ENCODE assay signal across 27 mouse cellular contexts in genomic region chr5:97300114-97300840, GRCm38 (mm10).
DNase-seq lines count a peak whose midpoint lies in the region; ATAC-seq and TF ChIP-seq lines count a peak whose summit lies in the region.
"Had no signal": no experiment of that assay in that cellular context is flagged by ENCODE, and none has a peak within 500 bp of the region (broad histone marks: within the 10 kb centered on the region; RNA-seq: fewer than 3 reads in every experiment).

No protein-coding gene starts in this region.

- H3K27ac ChIP-seq in forebrain, embryonic 16.5 days (ENCODE audit: low read length), result peak overlapping the region; percentile 41; the same call in 1 of the 2 replicates
- H3K27ac ChIP-seq in forebrain, embryonic 13.5 days, result no peak overlapping the region; the same call in 1 of the 2 replicates
- H3K27ac ChIP-seq in liver, embryonic 11.5 days (ENCODE audit: low read depth, low read length), result no peak overlapping the region
- H3K27ac ChIP-seq in liver, embryonic 14.5 days, result no peak overlapping the region
- H3K27ac ChIP-seq: embryonic facial prominence, embryonic 12.5 days; forebrain, embryonic 10.5 days; heart, embryonic 10.5 days; heart, embryonic 15.5 days; hindbrain, embryonic 13.5 days; left cerebral cortex, adult 2 months; limb, embryonic 13.5 days; macrophage; midbrain, embryonic 10.5 days; midbrain, embryonic 15.5 days; stomach, embryonic 15.5 days had no signal

- no peak for DNase-seq in liver, embryonic 11.5 days (ENCODE audit: low spot score)
- DNase-seq in liver, embryonic 14.5 days (ENCODE audit: low read depth in 3 of 3, low spot score in 3 of 3), result peak in 1 of 3 experiments; percentile 12
- no peak for DNase-seq in embryo, embryonic 10.5 days (ENCODE audit: low spot score)
- DNase-seq in gastrocnemius, postnatal 10 days, result no peak
- DNase-seq: adrenal gland, adult 8-10 months; B cell, adult 2 months; gastrocnemius, postnatal 25 days; heart, adult 11 months; kidney, postnatal 14 days; lung, adult 2 months; lung, postnatal 10 days; thymus, postnatal 14 days had no signal

- 57% methylated on average over 6 of the region's 6 CpGs for WGBS in forebrain, embryonic 16.5 days
- 70% methylated on average over 6 of the region's 6 CpGs for WGBS in forebrain, embryonic 13.5 days
- WGBS in liver, embryonic 11.5 days, result 70% methylated on average over 6 of the region's 6 CpGs
- WGBS in liver, embryonic 14.5 days (ENCODE audit: insufficient replicate concordance), result 36% methylated on average over 6 of the region's 6 CpGs

- TF ChIP-seq EP300 in liver, embryonic 14.5 days (IDR thresholded peaks at IDR 0.05; ENCODE audit: low read depth), result peak; percentile 63

- H3K4me2 ChIP-seq in forebrain, embryonic 16.5 days (ENCODE audit: low read length), result no peak overlapping the region
- H3K4me2 ChIP-seq in forebrain, embryonic 13.5 days, result no peak overlapping the region
- H3K4me2 ChIP-seq in liver, embryonic 11.5 days, result no peak overlapping the region
- H3K4me2 ChIP-seq in liver, embryonic 14.5 days (ENCODE audit: low read depth), result no peak overlapping the region
- H3K4me2 ChIP-seq: embryonic facial prominence, embryonic 12.5 days; heart, embryonic 15.5 days; hindbrain, embryonic 13.5 days; limb, embryonic 13.5 days; midbrain, embryonic 15.5 days; stomach, embryonic 15.5 days had no signal

- no peaks in the 10 kb centered on the region for H3K27me3 ChIP-seq in forebrain, embryonic 16.5 days (replicated peaks; ENCODE audit: control insufficient read depth, insufficient read depth, low read length)
- H3K27me3 ChIP-seq in forebrain, embryonic 13.5 days, result no peaks in the 10 kb centered on the region
- H3K27me3 ChIP-seq in liver, embryonic 11.5 days (replicated peaks; ENCODE audit: control insufficient read depth, insufficient read depth, low read length), result no peaks in the 10 kb centered on the region
- no peaks in the 10 kb centered on the region for H3K27me3 ChIP-seq in liver, embryonic 14.5 days (ENCODE audit: control insufficient read depth, insufficient read depth, low read length)
- H3K27me3 ChIP-seq: embryonic facial prominence, embryonic 12.5 days; heart, embryonic 15.5 days; hindbrain, embryonic 13.5 days; limb, embryonic 13.5 days; midbrain, embryonic 15.5 days; stomach, embryonic 15.5 days had no signal

- H3K9me3 ChIP-seq in forebrain, embryonic 16.5 days (ENCODE audit: control insufficient read depth, low read length), result no peaks in the 10 kb centered on the region
- H3K9me3 ChIP-seq in forebrain, embryonic 13.5 days (replicated peaks), result no peaks in the 10 kb centered on the region
- H3K9me3 ChIP-seq in liver, embryonic 11.5 days (ENCODE audit: control insufficient read depth, low read length), result no peaks in the 10 kb centered on the region
- no peaks in the 10 kb centered on the region for H3K9me3 ChIP-seq in liver, embryonic 14.5 days (ENCODE audit: control insufficient read depth, low read length)
- H3K9me3 ChIP-seq: embryonic facial prominence, embryonic 12.5 days; forebrain, embryonic 10.5 days; heart, embryonic 10.5 days; heart, embryonic 15.5 days; hindbrain, embryonic 13.5 days; limb, embryonic 13.5 days; midbrain, embryonic 10.5 days; midbrain, embryonic 15.5 days; stomach, embryonic 15.5 days had no signal

- H3K36me3 ChIP-seq in forebrain, embryonic 16.5 days (ENCODE audit: control insufficient read depth, insufficient read depth), result no peaks in the 10 kb centered on the region
- no peaks in the 10 kb centered on the region for H3K36me3 ChIP-seq in forebrain, embryonic 13.5 days (ENCODE audit: poor library complexity, severe bottlenecking)
- H3K36me3 ChIP-seq in liver, embryonic 11.5 days (ENCODE audit: control insufficient read depth, insufficient read depth, low read length), result no peaks in the 10 kb centered on the region
- no peaks in the 10 kb centered on the region for H3K36me3 ChIP-seq in liver, embryonic 14.5 days (replicated peaks; ENCODE audit: control insufficient read depth, insufficient read depth, low read depth)
- H3K36me3 ChIP-seq: embryonic facial prominence, embryonic 12.5 days; forebrain, embryonic 10.5 days; heart, embryonic 10.5 days; heart, embryonic 15.5 days; hindbrain, embryonic 13.5 days; limb, embryonic 13.5 days; midbrain, embryonic 10.5 days; midbrain, embryonic 15.5 days; stomach, embryonic 15.5 days had no signal

- peaks cover 9% of the 10 kb centered on the region for H3K4me1 ChIP-seq in forebrain, embryonic 16.5 days (replicated peaks; ENCODE audit: control insufficient read depth, insufficient read depth, low read length)
- peaks cover 9% of the 10 kb centered on the region; the same call in 1 of the 2 replicates for H3K4me1 ChIP-seq in forebrain, embryonic 13.5 days
- no peaks in the 10 kb centered on the region for H3K4me1 ChIP-seq in liver, embryonic 11.5 days (replicated peaks; ENCODE audit: control insufficient read depth, insufficient read depth, low read length)
- peaks cover 0 to 2% of the 10 kb centered on the region in 2 experiments; a peak in 2 of 4 replicates for H3K4me1 ChIP-seq in liver, embryonic 14.5 days (replicated peaks; ENCODE audit: control insufficient read depth in 2 of 2, insufficient read depth in 2 of 2, low read length in 1 of 2)
- H3K4me1 ChIP-seq: embryonic facial prominence, embryonic 12.5 days; heart, embryonic 10.5 days; heart, embryonic 15.5 days; hindbrain, embryonic 13.5 days; limb, embryonic 13.5 days; midbrain, embryonic 15.5 days; stomach, embryonic 15.5 days had no signal

- ATAC-seq in forebrain, embryonic 16.5 days, result no peak
- no peak; the same call in 1 of the 2 replicates for ATAC-seq in forebrain, embryonic 13.5 days
- peak; percentile 82 for ATAC-seq in liver, embryonic 11.5 days (replicated peaks; ENCODE audit: low FRiP score)
- peak; percentile 90 for ATAC-seq in liver, embryonic 14.5 days (ENCODE audit: insufficient read depth)
- ATAC-seq in megakaryocyte-erythroid progenitor cell, adult 5-6 weeks (replicated peaks; ENCODE audit: low FRiP score, low TSS enrichment, poor library complexity, severe bottlenecking), result peak; percentile 80
- ATAC-seq: intestine, postnatal 0 days; midbrain, embryonic 15.5 days had no signal

- no peak overlapping the region for H3K9ac ChIP-seq in forebrain, embryonic 16.5 days (replicated peaks; ENCODE audit: low read depth, low read length)
- no peak overlapping the region for H3K9ac ChIP-seq in forebrain, embryonic 13.5 days
- no peak overlapping the region for H3K9ac ChIP-seq in liver, embryonic 11.5 days (ENCODE audit: low read depth, low read length)
- H3K9ac ChIP-seq in liver, embryonic 14.5 days (replicated peaks), result no peak overlapping the region
- H3K9ac ChIP-seq: embryonic facial prominence, embryonic 12.5 days; heart, embryonic 15.5 days; hindbrain, embryonic 13.5 days; limb, embryonic 13.5 days; midbrain, embryonic 15.5 days; stomach, embryonic 15.5 days had no signal

- TF ChIP-seq CTCF in liver, embryonic 14.5 days (IDR thresholded peaks at IDR 0.05; ENCODE audit: low read depth), result no peak

- no peak overlapping the region for H3K4me3 ChIP-seq in forebrain, embryonic 16.5 days (replicated peaks; ENCODE audit: low read length)
- H3K4me3 ChIP-seq in forebrain, embryonic 13.5 days, result no peak overlapping the region
- H3K4me3 ChIP-seq in liver, embryonic 11.5 days (ENCODE audit: low read depth, low read length), result no peak overlapping the region
- no peak overlapping the region for H3K4me3 ChIP-seq in liver, embryonic 14.5 days (ENCODE audit: insufficient read depth in 1 of 2, low read depth in 2 of 2, low read length in 2 of 2)
- H3K4me3 ChIP-seq: embryonic facial prominence, embryonic 12.5 days; forebrain, embryonic 10.5 days; heart, embryonic 10.5 days; heart, embryonic 15.5 days; hindbrain, embryonic 13.5 days; left cerebral cortex, adult 2 months; limb, embryonic 13.5 days; midbrain, embryonic 10.5 days; midbrain, embryonic 15.5 days; stomach, embryonic 15.5 days had no signal

Comparison
In these comparisons a context has a peak if more than half of its experiments do, and no peak if none do; other contexts are left out.
1. ATAC-seq: peak in liver, embryonic 11.5 days (single experiment), liver, embryonic 14.5 days (single experiment) and megakaryocyte-erythroid progenitor cell, adult 5-6 weeks (single experiment); none in forebrain, embryonic 16.5 days (single experiment) and forebrain, embryonic 13.5 days (single experiment).